Mouse (Mus musculus) kidney, adult 18-20 months (tissue): ENCODE data around the gene Erfe.

Source experiments
- DNase-seq: peaks from one replicate; pipeline ENCODE4 v3.0.0; 2021

The Erfe gene

DNA sequence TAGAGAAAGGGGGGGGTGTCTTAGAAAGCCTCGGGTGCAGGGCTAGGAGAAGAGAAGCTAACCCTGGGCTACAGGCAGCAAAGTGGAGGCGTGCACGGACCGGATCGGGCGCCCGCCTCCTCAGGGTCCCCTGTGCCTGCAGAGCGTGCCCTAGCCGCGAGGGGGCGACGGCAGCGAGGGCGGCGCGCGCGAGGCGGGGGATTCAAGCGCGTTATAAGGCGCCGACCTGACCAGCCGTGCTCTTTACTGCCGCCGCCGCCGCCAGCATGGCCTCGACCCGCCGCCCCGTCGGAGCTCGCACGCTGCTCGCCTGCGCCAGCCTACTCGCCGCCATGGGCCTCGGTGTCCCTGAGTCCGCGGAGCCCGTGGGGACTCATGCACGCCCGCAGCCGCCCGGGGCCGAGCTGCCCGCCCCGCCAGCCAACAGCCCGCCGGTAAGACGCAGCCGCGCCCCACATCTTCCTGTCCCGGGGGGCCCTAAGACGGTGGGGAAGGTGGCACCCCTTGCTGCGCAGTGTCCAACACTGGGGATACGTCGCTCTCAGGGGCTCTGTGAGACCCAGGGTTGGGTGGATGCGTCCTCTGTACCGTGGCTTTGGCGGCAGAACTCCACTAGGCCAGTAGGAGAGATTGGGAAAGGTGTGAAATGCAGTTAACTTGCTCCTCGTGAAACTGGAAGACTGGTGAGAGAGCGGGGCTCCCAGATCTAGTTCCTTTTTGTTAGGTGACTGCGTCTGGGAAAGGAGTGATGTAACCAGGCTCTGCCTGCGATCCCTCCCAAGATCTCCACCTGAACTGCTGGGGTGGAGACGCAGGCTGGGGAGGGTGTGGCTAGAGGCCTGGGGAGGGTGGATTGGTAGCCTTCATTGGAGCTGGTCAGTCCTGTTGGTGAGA lies at the start of gene Erfe:
TSS of gene Erfe (plus strand) at position 216 of the 894 bp plus-strand sequence.
- DNase-seq = peak; percentile 69

DNA sequence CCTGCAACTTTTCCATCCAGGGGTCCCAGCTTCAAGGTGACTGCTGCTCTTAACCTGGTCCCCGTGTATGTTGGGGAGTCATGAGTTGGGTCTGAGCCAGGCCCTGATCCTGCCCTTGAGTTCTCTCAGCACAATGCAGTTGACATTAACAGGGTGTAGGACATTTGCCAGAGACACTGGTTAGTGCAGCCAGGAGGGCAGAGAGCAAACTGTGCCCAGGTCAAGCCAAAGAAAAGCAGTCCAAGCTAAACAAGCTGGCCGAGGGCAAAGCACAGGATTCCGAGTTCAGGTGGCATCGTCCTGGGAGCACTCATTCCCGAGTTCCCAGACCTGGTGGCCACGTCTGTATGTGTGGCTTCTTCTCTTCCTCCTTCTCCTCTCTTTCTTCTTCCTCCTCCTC lies 48.6 kb upstream of the Erfe start:
- peak; percentile 58 for DNase-seq

DNA sequence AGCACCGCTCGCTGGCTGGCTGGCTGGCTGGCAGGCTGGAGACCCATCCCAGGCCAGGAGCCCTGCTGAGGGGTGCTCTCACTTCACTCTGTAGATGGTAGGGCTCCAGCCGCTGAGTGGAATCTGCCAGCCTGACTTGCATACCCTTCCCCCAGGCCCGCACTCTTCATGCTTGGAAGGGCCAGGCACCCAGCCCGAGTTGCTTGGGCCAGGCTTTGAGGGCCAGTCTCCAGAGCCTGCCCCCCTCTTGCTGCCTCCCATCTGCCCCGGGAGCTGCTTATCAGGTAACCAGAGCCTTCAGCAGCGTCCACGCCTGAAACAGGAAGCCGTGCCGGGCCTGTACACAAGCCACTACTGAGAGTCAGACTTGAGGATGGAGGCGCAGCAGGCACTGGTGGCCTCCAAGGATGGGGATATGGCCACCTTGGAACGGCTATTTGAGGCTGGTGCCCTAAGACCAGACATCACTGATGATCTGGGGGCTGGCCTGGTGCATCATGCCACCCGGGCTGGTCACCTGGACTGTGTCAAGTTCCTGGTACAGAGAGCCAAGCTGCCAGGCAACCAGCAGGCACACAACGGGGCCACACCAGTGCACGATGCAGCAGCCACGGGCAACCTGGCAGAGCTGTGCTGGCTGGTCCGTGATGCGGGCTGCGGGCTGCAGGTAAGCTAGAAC lies 44.3 kb upstream of the Erfe start, which contains the start of gene Espnl:
TSS of gene Espnl (plus strand) at position 316 of the 679 bp plus-strand sequence.
- peak; percentile 23 for DNase-seq

DNA sequence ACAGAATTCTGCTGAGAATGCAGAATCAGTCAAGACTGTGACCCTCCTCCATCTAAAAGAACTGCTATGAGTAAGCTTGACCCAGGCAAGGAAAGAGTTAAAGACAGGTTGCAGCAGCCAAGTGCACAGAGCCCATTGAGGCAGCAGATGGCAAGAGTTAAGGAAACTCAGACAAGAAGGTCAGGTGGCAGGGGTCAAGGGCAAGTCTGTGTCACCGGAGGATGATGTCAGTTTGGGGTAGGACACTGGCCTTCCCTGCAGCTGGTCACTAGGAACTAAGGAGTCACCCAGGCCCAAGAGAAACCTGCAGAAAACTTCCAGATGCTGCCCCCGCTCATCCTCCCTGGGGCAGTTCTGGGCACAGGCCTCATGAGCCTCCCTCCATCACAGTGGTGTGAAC lies 41.6 kb upstream of the Erfe start:
- no peak for DNase-seq

DNA sequence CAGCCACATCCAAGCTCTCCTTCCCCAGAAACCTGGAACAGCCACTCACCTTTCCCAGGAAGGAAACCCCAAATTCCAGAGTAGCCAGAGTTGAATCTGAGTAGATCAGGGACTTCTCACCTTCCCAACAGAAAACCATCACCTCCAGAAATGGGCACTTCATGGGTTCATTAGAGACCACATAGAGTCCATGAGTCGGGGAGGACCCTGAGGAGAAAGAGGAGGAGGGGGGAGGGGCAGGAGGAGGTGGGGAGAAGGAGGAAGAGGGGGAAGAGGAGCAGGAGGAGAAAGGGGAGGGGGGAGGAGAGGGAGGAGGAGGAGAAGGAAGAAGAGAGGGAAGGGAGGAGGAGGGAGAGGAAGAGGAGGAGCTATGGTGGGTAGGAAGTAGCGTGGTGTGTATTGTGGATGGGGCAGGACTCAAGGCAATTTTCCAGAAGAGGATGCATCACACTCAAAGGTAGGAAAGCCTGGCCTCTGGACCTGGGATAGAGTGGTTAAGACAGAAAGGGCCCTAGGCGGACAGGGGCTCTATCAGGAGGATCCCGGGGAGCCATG lies 40.7 kb upstream of the Erfe start:
- no peak for DNase-seq

DNA sequence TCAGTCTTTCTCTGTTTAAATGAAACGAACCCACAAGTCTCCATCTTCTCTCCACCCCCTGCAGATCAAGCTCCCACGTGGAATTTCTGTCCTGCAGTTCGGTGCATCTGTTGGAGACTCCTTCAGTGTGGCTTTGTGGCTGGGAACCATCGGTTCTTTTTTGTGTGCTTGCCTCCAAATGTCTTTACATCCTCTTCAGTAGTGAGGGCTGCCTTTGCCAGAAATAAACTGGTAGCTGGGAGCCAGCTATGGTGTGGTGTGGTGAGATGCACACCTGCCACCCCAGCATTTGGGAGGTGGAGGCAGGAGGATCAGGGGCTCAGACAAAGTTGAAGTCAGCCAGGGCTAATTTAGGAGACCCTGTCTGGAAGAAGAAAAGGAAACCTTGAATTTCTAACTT lies 34.1 kb upstream of the Erfe start:
- no peak for DNase-seq

DNA sequence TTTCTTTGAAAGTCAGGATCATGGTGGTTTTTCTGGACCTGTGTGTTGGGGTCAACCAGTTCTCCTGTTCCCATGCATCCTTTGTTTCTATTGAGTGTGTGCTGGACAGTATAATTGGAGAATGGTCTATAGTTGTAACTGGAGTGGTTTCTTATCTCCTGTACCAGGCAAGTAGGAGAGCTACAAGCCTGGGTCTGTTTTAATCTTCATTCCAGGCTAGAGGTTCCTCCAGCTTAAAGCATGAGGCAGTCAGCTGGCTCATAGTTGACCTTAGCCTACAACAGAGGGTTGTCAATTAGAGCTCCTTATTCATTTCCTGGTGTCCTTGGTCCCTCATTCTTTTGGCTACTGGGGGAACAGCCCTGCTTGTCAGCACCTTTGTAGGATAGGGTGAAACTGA lies 32.6 kb upstream of the Erfe start:
- DNase-seq = no peak

DNA sequence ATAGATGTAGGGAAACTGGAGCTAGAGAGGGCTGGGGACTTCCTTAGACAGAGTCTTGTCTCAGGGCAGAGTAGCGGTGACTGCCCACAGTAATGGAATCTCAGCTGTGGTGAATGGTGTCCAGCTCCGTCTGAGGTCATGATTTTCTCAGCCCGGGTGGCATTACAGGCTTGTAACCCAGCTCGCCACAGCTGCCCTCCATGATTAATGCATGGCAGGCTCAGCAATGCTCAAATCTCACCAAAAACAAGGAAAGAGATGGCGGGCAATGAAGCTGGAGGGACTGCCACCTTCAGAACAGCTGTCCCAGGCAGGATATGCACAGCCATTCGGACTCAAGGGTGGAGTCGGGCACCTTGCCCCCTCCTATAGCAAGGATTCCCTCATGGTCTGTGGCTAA lies 28.9 kb upstream of the Erfe start:
- DNase-seq = no peak

DNA sequence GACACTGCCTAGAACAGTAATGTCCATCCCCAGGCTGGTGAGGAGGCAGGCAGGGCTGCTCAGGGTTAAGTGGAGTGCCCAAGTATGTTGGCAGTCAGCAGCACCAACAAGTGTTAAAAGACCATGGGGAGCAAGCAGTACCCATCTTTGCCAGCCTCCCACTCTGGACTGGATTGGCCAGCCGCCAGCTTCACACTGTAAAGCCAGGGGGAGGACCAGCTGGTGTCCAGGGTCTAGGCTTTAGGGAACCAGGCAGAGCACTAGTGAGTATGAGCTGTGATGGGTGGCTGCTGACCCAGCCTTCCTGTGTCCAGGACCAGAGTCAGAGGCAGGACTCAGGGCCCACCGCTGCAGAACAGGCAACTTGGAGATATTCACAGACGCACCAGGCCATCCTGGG lies 22.2 kb upstream of the Erfe start:
- DNase-seq = no peak

DNA sequence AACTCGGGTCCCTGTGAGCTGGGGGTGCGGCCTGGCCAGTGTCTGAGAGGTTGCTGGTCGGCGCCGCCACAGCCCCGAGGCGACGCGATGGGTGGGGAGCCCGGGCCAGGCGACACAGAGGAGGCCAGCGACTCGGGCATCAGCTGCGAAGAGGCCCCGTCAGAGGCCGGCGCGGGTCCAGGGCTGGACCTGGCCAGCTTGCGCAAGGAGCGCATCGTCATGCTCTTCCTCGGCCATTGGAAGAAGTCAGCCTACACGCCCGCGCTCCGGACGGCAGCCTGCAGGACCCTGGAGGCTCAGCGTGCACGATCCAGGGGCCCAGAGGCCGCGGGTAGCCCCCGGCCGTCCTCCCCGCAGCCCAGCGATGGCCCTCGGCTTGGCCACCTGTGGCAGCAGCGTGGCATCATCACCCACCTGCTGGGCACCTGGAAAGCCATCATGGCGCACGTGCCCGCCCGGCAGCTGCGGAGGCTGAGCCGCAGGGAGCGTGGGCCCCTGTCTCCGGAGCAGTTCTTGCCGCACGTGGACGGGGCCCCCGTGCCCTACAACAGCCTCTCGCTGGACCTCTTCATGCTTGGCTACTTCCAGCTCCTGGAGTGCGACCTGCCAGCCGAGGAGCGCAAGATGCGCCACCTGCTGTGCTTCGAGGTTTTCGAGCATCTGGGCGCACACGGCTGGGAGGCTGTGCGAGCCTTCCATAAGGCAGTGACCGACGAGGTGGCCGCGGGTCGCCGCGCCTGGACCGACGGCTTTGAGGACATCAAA lies 21.1 kb upstream of the Erfe start:
- peak; percentile 61 for DNase-seq

DNA sequence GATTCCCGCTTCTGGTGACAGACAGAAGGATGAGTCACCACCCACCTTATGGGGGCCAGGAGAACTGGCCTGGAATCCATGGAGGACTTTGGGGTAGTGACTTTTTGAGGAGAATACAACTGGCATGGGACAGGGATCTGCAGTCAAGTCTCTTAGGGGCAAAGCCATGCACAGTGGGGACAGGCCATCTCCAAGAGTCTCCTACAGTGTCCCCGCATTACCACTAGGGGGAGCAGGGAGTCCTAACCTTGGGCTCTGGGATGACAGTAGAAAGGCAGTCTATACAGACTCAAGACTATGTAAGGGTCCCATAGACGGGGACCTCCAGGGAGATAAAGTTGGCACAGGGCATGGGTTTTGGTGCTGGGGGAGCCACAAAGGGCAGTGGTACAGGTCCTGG lies 19.3 kb upstream of the Erfe start:
- DNase-seq = peak; percentile 67

DNA sequence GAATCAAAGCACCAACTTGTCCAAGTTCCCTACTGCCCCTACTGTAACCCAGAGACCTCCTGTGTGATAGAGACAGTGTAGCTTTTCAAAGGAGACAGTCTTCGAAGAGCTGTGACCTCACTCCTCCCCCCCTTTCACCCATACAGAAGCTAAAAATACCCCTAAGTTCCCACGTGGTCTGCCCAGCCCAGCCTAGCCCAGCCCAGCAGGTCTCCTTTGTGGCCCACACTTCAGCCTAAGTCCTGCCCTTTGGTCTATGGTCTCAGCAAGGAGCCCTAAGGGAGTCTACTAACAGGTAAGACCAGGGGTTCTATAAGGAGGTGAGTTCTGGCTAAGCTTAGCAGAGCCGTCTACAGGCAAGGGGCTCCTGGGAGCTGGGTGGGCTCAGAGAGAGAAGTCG lies 15.4 kb upstream of the Erfe start, which contains the start of gene Klhl30:
TSS of gene Klhl30 (plus strand) at position 176 of the 400 bp plus-strand sequence.
- DNase-seq = no peak

DNA sequence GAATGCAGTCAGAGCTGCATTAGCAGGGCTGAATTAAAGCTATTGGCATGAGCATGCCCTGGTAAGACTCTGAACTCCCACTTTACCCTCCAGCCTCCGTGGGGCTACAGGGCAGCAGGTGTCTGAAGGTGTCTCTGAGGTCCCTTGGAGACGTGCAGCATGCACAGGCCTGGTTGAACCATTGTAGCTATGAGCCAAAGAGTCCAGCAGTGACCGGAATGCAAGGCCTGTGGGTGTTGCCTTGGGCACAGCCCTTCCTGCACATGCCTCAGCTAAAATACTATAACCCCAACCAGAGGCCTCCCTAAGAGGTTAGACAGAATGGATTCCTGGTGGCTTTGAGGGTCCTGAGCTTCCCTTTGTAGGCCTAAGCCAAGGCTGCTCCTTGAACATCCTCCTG lies 15.0 kb upstream of the Erfe start:
- DNase-seq = no peak

DNA sequence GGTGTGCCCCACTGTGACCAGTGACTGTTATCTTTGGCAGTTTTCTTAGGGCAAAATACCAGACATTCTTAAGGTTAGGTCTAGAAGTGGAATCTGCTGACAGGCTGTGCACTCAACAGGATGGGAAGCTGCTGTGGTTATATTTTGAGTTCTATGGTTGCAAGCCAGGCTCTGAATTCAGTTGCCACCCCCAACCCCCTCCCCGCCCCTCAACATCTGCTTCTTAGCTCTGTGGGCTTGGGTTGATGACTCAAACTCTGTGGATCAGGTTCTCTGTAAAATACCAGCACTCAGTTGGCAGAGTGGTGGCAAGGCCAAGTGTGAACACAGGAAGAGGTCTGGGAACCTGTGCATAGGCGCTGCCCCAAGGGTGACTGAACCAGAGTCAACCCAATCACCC lies 14.0 kb upstream of the Erfe start:
- DNase-seq = no peak

DNA sequence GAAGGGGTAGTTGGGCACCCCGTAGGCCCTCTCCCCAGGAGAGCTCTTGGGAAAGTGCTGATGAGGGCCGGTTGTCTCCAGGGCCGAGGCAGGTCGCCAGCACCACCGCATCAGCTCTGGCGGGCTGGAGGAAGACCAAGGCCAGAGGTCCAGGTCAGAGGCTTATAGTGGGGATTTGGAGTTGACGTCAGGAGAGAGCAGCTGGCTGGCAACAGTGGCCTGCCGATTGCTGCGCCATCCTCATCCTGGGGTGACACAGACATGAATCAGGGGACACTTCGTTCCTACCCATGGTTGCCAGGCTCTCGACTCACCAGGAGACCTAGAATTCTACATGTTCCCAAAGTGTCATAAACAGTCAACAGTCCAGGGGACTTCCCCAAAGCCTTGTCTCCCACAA lies 10.1 kb upstream of the Erfe start:
- no peak for DNase-seq

DNA sequence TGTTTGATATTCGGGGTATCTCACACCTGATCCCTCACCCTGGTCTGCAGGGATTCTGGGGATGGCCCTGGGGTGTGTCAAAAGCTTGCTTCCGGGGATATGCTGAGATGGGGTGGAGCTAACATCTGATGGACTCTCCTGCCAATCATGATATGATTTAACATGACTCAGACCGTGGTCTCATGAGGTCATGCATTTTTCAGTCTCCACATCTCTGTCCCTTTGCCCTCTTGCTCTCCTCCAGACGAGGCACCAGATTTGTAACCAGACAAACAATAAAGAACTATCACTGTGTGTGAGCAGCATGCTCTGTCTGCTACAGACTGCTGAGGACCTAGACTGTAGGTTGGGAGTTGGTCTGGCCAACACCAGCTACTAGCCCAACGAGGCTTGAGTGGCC lies 4.1 kb upstream of the Erfe start:
- no peak for DNase-seq

DNA sequence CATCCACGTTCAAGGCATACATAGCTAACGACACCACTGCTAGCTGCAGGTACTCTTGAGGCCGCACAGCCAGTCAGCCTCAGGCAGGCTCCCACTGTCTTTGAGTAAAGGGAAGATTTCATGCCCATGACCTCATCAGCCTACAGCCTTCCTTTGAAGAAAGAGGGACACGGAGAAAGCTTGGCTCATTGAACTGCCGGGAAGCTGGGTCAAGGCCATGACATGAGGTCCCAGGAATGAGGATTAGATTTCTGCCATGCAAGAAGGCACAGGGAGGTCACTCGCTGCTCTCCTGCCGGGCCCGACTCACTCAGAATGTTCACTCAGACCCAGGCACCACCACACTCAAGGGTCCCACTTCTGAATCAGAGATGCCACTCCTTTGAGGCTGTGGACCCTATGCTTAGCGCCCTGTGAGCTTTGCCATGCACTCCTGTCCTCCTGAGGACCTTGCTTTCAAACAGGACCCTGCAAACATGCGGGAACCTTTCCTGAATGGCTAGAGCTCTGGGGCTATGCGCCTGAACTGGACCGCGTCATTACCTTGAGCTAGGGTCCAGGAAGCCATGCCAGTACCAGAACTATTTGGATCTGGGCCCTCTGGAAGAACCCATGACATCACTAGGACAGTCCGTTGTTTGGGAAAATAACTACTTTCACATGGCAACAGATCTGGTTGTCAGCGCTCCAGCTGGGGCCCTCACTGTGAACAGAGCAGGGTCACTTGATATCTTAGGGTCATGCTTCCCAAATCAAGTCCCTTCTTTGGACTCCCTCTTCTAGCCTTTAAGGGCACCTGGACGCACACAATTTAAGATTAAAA lies 1.2 kb upstream of the Erfe start:
- no peak for DNase-seq

DNA sequence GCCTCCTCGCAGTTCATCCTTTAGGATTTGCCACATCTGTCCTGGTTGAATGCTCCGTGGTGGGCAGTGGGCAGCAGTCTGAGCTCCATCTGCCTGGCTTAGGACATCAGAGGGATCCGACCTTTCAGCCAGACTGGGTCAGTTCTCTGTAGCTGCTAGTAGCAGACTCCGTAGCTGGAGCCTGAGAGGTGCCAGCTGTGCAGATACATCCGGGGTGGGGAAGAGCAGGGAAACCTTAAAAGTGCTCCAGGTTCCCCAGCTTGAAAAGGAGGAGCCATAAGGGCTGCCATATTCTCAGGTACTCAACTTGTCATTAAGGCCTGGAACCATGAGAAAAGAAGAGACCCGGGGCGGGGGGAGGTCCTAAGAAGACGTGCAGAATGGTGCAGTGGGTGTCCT lies 415 bp upstream of the Erfe start:
- DNase-seq = no peak

DNA sequence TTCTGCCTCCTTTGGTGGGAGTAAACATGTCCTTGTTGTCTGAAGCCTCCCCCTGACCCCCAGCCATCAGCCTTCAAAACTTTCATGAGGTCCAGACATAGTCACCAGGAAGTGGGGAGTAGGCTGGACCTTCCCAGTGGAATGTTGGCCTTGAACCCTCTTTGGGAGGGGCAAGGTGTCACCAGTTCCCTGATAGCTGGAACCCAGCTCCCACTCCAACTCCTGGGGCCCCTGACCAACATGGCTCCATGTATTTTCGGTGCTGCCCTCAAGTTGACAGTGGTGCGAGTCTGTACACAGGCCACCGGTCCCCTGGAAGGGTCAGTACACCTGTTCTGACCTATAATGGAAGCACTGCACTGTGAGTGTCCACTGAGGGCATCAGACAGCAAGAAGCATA lies 1.1 kb downstream of the Erfe start:
- no peak for DNase-seq

DNA sequence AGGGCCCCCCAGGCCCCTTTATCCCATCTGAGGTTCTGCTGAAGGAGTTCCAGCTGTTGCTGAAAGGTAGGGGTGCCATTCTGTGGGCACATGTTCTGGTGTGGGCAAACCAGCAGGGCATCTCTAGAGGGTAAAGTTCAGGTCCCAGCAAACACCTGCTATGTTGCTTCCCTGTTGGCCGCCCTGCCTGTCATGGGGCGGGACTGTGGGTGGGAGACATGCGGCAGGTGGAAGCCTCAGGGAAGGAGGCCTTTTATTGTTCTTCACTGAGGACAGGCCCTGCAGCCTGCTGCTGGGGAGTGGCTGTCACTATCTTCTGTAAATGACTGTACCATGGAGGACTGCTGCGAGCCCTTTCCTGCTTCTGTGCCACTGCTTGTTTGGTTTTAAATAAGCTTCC lies 3.2 kb downstream of the Erfe start:
- DNase-seq = peak; percentile 10

DNA sequence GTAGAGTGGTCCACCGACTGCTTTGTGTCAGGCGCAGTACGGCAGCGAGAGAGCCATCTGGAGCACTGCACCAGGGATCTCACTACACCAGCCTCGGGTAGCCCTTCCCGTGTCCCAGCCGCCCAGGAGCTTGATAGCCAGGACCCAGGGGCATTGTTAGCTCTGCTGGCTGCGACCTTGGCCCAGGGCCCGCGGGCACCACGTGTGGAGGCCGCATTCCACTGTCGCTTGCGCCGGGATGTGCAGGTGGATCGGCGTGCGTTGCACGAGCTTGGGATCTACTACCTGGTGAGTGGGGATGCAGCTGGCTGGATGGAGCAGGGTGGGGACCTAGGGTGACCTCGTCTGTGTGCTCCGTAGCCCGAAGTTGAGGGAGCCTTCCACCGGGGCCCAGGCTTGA lies 3.8 kb downstream of the Erfe start:
- no peak for DNase-seq

DNA sequence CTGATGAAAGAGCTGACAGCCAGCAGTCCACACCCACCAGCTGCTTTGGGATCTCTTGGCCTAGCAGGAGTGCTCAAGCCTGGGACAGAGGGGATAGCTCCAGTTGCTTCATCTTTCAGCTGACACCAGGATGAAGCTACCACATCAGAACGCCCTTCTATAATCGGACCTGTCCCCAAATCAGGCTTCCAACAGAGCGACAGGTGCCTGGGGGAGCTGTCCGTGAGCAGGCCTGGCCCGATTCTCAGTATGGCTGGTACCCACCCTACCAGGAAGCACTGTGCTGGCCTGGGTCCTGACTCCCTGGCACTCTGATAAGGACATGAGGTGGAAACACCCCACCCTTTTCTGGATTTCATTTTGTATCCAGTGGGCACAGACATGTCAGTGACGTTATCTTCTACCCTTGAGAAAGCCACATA lies 7.2 kb downstream of the Erfe start:
- DNase-seq = no peak
